Mouse (Mus musculus) limb, embryonic 15.5 days (tissue): ENCODE results near the gene Cend1. TPM values are rescaled to one million over a fixed set of nuclear protein-coding genes. Genes with fewer than 3 reads are reported as not detected.

Experiments
- polyA plus RNA-seq: library from polyadenylated mRNA; unstranded; fragments of >200 nt; fragmentation: Nextera tagmentation; extraction: Ambion mirVana; gene quantifications from 2 replicates; pipeline ENCODE4 v1.2.1, GENCODE M21; 2015

The Cend1 gene
- polyA plus RNA-seq, 1 experiment from 2014 or later: 1.9 TPM

Other genes with a start within 250 kb of the Cend1 start
- 164 and 165 TPM in 2 replicates for gene Hras, start 235.5 kb downstream of the Cend1 start, polyA plus RNA-seq
- gene Lrrc56, start 235.3 kb downstream of the Cend1 start, polyA plus RNA-seq: 8.0 and 9.0 TPM in 2 replicates
- gene Lmntd2, start 215.4 kb downstream of the Cend1 start, polyA plus RNA-seq: 1.7 and 2.2 TPM in 2 replicates
- gene Rassf7, start 213.6 kb downstream of the Cend1 start, polyA plus RNA-seq: 56.1 and 58.6 TPM in 2 replicates
- gene Phrf1, start 200.7 kb downstream of the Cend1 start, polyA plus RNA-seq: 64.3 and 68.9 TPM in 2 replicates
- 3.1 and 3.4 TPM in 2 replicates for gene Irf7, start 163.0 kb downstream of the Cend1 start, polyA plus RNA-seq
- 0.19 and 0.29 TPM in 2 replicates for gene Cdhr5, start 152.7 kb downstream of the Cend1 start, polyA plus RNA-seq
- 11.3 and 16.5 TPM in 2 replicates for gene Sct, start 150.4 kb downstream of the Cend1 start, polyA plus RNA-seq
- gene Drd4, start 137.5 kb downstream of the Cend1 start, polyA plus RNA-seq: 1.5 TPM in 2 replicates
- 68.6 and 70.8 TPM in 2 replicates for gene Deaf1, start 101.8 kb downstream of the Cend1 start, polyA plus RNA-seq
- gene Tmem80, start 101.8 kb downstream of the Cend1 start, polyA plus RNA-seq: 35.9 and 38.5 TPM in 2 replicates
- 42.7 and 43.9 TPM in 2 replicates for gene Eps8l2, start 90.6 kb downstream of the Cend1 start, polyA plus RNA-seq
- 272 and 290 TPM in 2 replicates for gene Taldo1, start 37.3 kb downstream of the Cend1 start, polyA plus RNA-seq
- 62.8 and 62.9 TPM in 2 replicates for gene Gatd1, start 15.4 kb downstream of the Cend1 start, polyA plus RNA-seq
- gene Slc25a22, start 8.4 kb upstream of the Cend1 start, polyA plus RNA-seq: 28.8 and 29.5 TPM in 2 replicates
- gene Pidd1, start 14.5 kb upstream of the Cend1 start, polyA plus RNA-seq: 8.8 and 9.8 TPM in 2 replicates
- 1,100 and 1,341 TPM in 2 replicates for gene Rplp2, start 17.9 kb upstream of the Cend1 start, polyA plus RNA-seq
- 16.9 and 23.6 TPM in 2 replicates for gene Pnpla2, start 25.7 kb upstream of the Cend1 start, polyA plus RNA-seq
- gene Cracr2b, start 31.6 kb upstream of the Cend1 start, polyA plus RNA-seq: 16.4 and 21.6 TPM in 2 replicates
- gene Cd151, start 37.9 kb upstream of the Cend1 start, polyA plus RNA-seq: 14.2 and 20.6 TPM in 2 replicates
- 54.7 and 57.5 TPM in 2 replicates for gene Polr2l, start 45.6 kb upstream of the Cend1 start, polyA plus RNA-seq
- gene Tspan4, start 45.7 kb upstream of the Cend1 start, polyA plus RNA-seq: 71.4 and 79.1 TPM in 2 replicates
- gene Chid1, start 110.4 kb upstream of the Cend1 start, polyA plus RNA-seq: 44.0 and 49.7 TPM in 2 replicates
- gene Ap2a2, start 132.7 kb upstream of the Cend1 start, polyA plus RNA-seq: 84.6 and 86.3 TPM in 2 replicates
- gene Muc6, start 225.8 kb upstream of the Cend1 start, polyA plus RNA-seq: 0.22 and 0.26 TPM in 2 replicates